Mouse (Mus musculus): ENCODE data around the gene March10. TPM values are rescaled to one million over a fixed set of nuclear protein-coding genes. Genes with fewer than 3 reads are reported as not detected.

Gene March10
- polyA plus RNA-seq, 1 experiment from 2014 or later = 0.12 TPM

- 36% methylated on average over 12 of the region's 12 CpGs for WGBS
- ATAC-seq (ENCODE audit: low FRiP score, low TSS enrichment) = peak; percentile 5; the same call in 1 of the 2 replicates
Measured at GRCm38 (mm10) chr11:105312311-105312942, 144.1 kb downstream of the March10 start.

DNA sequence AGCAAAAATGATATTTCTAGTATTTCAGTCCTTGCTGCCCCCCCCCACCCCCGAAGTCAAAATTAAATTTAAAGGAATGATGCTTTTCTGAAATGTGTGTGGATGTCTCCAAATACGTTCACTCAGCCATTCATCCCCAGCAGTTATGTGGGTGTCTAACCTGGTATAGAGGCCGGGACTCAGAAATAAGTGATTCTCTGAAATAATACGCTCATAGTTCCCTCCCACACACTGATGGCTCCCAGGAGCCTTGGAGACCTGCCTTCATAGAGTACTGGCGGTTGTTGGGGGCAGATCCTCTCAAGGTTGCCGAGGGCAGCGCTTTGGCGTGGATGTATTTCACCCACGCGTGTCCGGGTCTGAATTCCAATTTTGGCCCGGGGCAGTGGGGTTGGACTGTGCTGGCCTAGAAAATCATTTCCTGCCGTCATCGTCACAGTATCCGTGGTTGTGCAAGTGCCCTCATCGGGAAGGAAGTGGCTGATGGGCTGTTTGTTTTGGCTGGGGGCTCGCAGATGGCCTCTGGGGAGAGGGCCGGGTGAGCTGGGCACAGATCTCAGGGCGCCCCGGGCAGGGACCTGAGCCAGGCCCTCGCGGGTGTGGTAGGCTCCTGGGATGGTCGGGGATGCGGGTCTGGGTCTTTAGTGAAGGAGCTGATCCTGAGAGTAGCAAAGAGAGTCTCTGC, 145.1 kb downstream of the March10 start:
- no peaks in the 10 kb centered on the region for H3K36me3 ChIP-seq (ENCODE audit: insufficient read depth, low read length)
- H3K27me3 ChIP-seq (ENCODE audit: insufficient read depth, low read length) = no peaks in the 10 kb centered on the region
- no peak overlapping the region for H3K4me3 ChIP-seq (ENCODE audit: low read length)
- H3K4me2 ChIP-seq (replicated peaks; ENCODE audit: low read depth, low read length) = no peak overlapping the region; the same call in 1 of the 2 replicates
- H3K9me3 ChIP-seq (ENCODE audit: low read length) = no peaks in the 10 kb centered on the region
- H3K27ac ChIP-seq (ENCODE audit: low read length) = peak overlapping the region; percentile 63
- WGBS = 36% methylated on average over 24 of the region's 24 CpGs
- H3K4me1 ChIP-seq (ENCODE audit: insufficient read depth, low read length) = peaks cover 40% of the 10 kb centered on the region
- H3K9ac ChIP-seq (replicated peaks; ENCODE audit: low read length) = 0 out of 2 replicates have a peak overlapping the region, but pooled peaks have one; percentile 36
- ATAC-seq (ENCODE audit: low FRiP score, low TSS enrichment) = no peak

More at GRCm38 (mm10) chr11:105312311-105312942, 144.1 kb downstream of the March10 start:
- Histone ChIP-seq H3K4me3 (ENCODE audit: low read length) (no peak overlapping the region), H3K27me3 (ENCODE audit: insufficient read depth, low read length) (no peaks in the 10 kb centered on the region), H3K9me3 (ENCODE audit: low read length) (no peaks in the 10 kb centered on the region), H3K27ac (ENCODE audit: low read length) (peak overlapping the region; percentile 79), H3K36me3 (ENCODE audit: insufficient read depth, low read length) (no peaks in the 10 kb centered on the region), H3K4me2 (replicated peaks; ENCODE audit: low read depth, low read length) (no peak overlapping the region), H3K9ac (replicated peaks; ENCODE audit: low read length) (peak overlapping the region; percentile 41; the same call in 1 of the 2 replicates), H3K4me1 (ENCODE audit: insufficient read depth, low read length) (peaks cover 40% of the 10 kb centered on the region)

Other genes with a start within 250 kb of the March10 start
- 20.3 and 21.3 TPM in 2 replicates for gene Mrc2, start 164.1 kb downstream of the March10 start, polyA plus RNA-seq (2015; fragmentation: Nextera tagmentation; extraction: Ambion mirVana)
- 7.1 and 9.3 TPM in 2 replicates for gene Tanc2, start 133.3 kb upstream of the March10 start, polyA plus RNA-seq (2015; fragmentation: Nextera tagmentation; extraction: Ambion mirVana)

Measured in kidney, embryonic 16.5 days (tissue).